Mouse (Mus musculus) layer of hippocampus, postnatal 14 days (tissue): ENCODE measurements around the gene Fam53b. TPM values are rescaled to one million over a fixed set of nuclear protein-coding genes. Genes with fewer than 3 reads are reported as not detected.

ENCODE experiments used
- DNase-seq, 2 experiments: peaks; one replicate each; pipeline ENCODE4 v3.0.0; 2021 to 2022; ENCODE audit warnings: low spot score in 2 of 2, mixed read lengths in 1 of 2
- long read RNA-seq, 2 experiments: library from polyadenylated mRNA; stranded (forward); transcript quantifications; one replicate each; pipeline ENCODE4 v2.0.0; 2021
- total RNA-seq, 2 experiments: library from RNA; stranded (reverse); gene quantifications; 2 replicates each; pipeline ENCODE4 v1.2.3; 2021

Gene Fam53b
- total RNA-seq, result 10 to 100 TPM; 26.4 to 27.2 TPM
- long read RNA-seq, experiment 1, partial matches to known transcripts, result 2 of 2 reads
- long read RNA-seq, experiment 1, other reads (novel, unspliced or antisense), result 0 of 2 reads
- long read RNA-seq, experiment 2, full-length matches to known transcripts, result 1 of 8 reads
- long read RNA-seq, experiment 2, partial matches to known transcripts, result 5 of 8 reads
- long read RNA-seq, experiment 2, other reads (novel, unspliced or antisense), result 2 of 8 reads

GRCm38 (mm10) chr7:132813416-132814088 lies at the start of gene Fam53b:
TSS of gene Fam53b (minus strand) at chr7:132813886.
- peak; percentile 65 to 71 for DNase-seq

- DNase-seq, result peak; percentile 82 to 92
Observed at GRCm38 (mm10) chr7:132859042-132859958, 45.6 kb upstream of the Fam53b start, which contains the start of gene Abraxas2. TSS of gene Abraxas2 (plus strand) at chr7:132859225.

- no peak for DNase-seq
Observed at GRCm38 (mm10) chr7:132858043-132858608, 44.4 kb upstream of the Fam53b start.

GRCm38 (mm10) chr7:132856083-132856482 lies 42.4 kb upstream of the Fam53b start:
- DNase-seq, result no peak

DNA sequence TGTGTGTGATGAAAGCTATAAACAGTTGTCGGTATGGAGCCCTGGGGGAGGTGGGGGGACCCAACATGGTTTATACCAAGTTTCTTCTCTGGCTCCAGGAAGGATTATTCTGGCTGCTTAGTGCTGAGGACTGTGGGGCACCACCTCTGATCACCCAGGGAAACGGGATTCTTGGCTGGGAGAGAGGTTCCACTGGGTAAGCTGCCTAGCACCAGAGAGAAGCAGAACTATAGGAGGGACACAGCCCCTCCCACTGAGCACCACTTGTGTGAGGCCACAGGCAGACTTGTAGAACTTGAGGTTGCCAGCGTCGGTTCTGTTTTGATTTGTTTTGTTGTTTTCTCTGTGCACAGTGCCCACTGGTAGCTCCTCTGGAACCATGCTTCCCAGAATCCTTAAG lies 40.3 kb upstream of the Fam53b start:
- peak in 1 of 2 experiments; percentile 29 for DNase-seq

GRCm38 (mm10) chr7:132853361-132853760 lies 39.7 kb upstream of the Fam53b start:
- no peak for DNase-seq

DNA sequence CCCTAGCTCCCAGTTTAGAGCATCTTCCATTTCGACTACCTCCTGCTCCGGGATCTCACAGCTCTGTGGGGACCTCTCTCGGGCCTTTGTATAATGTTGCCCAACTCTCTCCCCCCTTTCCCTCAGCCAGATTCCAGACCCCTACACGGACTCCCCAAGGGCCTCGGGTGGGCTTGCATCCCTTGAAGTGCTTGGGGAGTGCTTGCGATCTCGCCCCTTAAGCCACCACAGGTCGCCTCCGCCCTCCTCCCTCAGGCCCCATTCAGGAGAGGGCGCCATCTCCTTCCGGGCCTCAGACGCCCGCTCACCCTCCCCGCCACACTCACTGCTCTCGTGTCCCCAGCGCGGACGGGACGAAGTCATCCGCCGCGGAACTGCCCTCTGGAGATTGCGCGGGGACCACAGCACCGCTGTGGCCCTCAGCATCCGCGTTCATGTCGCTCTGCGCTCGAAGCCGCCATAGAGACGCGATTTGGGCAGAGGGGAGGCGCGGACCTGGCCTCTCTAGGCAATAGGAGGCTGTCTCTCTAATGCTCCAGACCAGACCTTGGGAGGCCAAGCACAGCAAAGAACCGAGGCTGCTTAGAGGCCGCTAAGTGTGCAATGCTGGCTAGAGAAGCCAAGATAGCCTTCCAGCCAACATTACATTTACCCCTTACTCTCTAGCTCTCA lies 38.6 kb upstream of the Fam53b start, which contains the start of gene Eef1akmt2:
TSS of gene Eef1akmt2 (minus strand) at position 501 of the 672 bp plus-strand sequence.
- peak; percentile 82 to 86 for DNase-seq

GRCm38 (mm10) chr7:132843152-132843551 lies 29.5 kb upstream of the Fam53b start:
- DNase-seq, result no peak

GRCm38 (mm10) chr7:132842455-132842854 lies 28.8 kb upstream of the Fam53b start:
- DNase-seq, result no peak

DNA sequence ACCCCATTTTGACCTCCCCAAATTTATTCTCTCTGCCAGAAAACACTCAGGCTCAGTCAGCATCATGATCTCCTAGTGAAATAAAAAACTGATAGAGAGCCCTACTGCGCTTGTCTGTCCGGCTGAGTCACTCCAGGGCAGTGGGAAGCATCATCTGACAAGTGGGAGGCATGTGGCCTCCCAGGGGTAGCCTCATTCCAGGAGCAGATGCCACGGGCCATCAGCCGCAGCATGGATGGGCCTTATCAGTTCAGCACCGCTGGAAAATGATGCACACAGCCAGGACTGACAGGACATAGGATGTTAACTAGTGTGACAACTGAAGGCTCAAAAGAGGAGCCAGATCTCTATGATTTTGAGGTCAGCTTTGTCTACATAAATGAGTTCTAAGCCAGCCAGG lies 27.6 kb upstream of the Fam53b start:
- DNase-seq, result no peak

GRCm38 (mm10) chr7:132830955-132831354 lies 17.3 kb upstream of the Fam53b start:
- DNase-seq, result no peak

DNA sequence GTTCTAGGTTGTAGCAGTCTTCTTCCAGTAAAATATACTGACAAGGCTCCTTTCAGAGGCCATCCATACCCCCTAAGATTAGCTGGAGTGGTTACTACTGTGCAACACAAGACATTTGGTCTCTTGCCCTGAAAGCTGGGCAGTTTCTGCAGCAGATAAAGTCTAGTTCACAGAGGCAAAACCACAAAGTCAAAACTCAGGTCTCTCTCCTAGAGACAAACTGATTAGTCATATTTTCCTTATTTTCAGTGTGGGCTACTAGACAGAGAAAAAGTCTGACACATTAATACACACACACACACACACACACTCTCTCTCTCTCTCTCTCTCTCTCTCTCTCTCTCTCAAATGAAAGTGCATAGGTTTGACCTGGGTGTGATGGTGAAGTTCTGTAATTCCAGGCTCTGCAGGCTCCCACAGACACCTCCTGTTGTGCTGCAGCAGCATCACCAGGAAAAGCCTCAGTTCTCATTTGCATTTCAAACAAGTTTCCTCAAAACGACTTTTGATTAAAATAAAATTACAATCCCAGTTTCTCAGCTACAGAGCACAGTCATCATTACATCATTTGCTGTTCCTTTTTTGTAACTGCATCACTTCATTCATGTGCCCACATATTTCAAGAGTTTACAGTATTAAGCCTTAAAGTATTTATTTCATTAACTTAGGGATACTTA lies 10.8 kb upstream of the Fam53b start:
- DNase-seq, result no peak

- DNase-seq, result no peak
Observed at GRCm38 (mm10) chr7:132823832-132824231, 10.1 kb upstream of the Fam53b start.

DNA sequence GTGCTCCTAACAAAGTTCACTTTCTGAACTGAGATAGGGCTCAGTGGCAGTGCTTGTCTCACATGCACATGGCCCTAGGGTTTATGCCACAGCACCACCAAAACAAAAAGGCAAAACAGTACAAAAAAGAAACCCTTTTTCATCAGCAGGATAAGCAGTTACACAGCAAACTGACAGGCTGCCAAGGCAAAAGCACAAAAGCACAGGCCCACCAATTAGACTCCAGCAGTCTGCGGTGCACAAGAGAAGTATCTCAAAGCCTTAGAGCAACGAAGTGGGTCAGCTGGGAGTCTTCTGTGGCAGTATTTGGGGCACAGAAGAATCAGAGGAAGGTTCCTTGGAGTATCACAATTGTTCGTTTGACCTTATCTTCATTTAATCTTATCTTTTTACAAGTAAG lies 7.0 kb upstream of the Fam53b start:
- no peak for DNase-seq

DNA sequence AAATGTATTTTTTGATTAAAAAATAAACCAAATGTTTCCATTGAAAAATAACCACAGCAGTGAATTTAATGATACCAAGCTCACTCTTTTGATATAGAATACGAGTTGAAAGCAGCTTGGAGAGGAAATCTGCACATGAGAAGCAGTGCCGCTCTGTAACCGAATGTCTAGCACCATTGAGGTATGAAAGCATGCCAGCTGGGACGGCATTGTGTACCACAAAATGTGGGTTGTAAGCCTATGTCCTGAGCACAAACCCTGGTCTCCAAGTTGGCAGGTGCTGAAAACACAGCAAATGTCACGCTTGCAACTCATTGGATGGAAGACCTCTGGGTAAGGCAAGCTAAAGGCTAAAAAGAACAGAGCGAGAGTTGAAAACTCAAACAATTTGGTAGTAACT lies 3.4 kb upstream of the Fam53b start:
- no peak for DNase-seq

DNA sequence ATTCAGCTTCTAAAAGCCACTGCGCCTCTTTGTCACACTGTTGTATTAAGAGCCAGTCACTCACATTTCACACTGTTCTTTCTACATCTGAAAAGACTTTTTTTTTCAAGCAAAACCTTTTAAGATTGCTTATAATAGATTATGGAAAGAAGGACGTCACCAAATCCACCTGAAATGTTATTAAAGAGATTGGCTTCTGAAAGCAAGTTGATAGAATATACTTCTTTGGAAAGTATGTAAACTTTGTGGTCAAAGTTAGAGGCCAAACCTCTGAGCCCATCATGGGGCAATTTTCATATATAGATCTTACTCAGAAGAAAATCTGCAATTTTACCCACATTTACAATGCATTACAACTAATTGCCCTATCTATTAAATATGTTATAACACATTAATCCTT lies 2.8 kb upstream of the Fam53b start:
- DNase-seq, result no peak

DNA sequence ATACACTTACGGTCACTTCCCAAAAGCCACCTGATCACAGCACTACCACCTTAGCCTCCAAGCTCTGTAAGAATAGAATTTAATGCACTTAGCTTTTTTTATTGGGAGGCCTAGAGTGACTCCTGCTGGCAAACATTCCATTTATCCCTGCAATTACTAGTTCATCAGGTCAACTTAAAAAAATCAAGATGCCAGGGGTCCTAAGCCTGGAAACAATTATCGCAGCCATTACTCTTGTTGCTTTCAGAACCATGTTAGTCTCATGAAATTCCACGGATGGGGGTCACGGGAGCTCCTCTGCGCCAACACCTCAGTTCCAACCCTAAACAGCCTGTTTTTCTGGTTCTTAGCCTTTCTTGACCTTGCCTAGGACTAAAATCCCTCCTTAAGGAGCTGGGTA lies 1.4 kb upstream of the Fam53b start:
- DNase-seq, result no peak

- DNase-seq, result no peak
Observed at GRCm38 (mm10) chr7:132814089-132814450, 384 bp upstream of the Fam53b start.

DNA sequence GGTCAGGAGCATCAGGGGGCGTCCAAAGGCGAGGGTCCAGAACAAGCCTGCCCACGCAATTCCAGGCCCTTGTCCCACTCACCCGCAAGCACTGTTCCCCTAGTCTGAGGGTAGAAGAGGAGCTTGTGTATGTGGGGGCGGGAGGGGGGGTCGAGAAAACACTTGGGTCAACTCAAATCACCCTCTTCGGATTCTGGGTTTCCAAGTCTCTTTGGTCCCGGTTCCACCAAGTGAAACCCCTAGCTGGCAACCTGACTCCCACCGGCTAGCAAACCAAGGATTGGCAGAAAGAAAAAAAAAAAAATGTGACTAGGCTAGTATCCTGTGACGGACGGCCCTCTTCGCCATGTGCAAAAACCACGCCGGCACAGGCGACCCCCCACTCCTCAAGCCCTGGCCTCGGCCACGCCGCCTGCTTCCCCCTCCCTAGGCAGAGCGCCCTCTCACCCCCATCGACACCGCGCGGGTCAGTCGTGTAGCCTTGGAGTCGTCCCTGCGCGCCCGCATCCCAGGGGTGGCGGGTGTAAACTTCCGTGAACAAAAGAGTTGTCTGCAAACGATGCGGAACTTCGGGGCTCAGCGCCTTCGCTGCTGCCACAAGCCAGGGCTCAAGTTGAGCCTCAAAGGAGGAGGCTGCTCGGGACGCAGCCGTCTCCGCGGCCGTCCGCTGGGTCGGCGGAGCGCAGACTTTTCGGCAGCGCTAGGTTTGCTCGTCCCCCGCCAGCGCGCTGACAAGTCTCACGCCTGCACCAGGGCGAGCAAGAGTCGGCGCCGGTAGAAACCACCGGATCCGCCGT lies 869 bp downstream of the Fam53b start:
- DNase-seq, result peak; percentile 41 to 64
